Mouse (Mus musculus) stomach, embryonic 16.5 days (tissue): ENCODE results near the gene Acsl1. TPM values are rescaled to one million over a fixed set of nuclear protein-coding genes. Genes with fewer than 3 reads are reported as not detected.

Source experiments
- ATAC-seq: fragments of 200-750 bp; cut with Nextera tagmentation; 2 replicates; pipeline ENCODE4 v1.8.0; 2017; ENCODE audit warnings: moderate number of reproducible peaks, moderate TSS enrichment; ENCODE audit not compliant: insufficient read depth, low FRiP score
- H3K27ac ChIP-seq: fragments of 300-500 bp; sonication (generic); 2 replicates; pipeline ENCODE4 v1.5.1; 2014; ENCODE audit warnings: low read length
- H3K27me3 ChIP-seq: fragments of 300-500 bp; sonication (generic); 2 replicates; pipeline ENCODE4 v1.6.1; 2014; ENCODE audit warnings: low read length, control low read depth, mixed read lengths; ENCODE audit not compliant: control insufficient read depth, insufficient read depth
- H3K36me3 ChIP-seq: fragments of 300-500 bp; sonication (generic); 2 replicates; pipeline ENCODE4 v1.6.1; 2014; ENCODE audit warnings: low read length; ENCODE audit not compliant: control insufficient read depth, insufficient read depth
- H3K4me1 ChIP-seq: fragments of 300-500 bp; sonication (generic); 2 replicates; pipeline ENCODE4 v1.6.1; 2014; ENCODE audit warnings: low read length, control low read depth, mixed read lengths; ENCODE audit not compliant: control insufficient read depth, insufficient read depth
- H3K4me2 ChIP-seq: fragments of 300-500 bp; sonication (generic); 2 replicates; pipeline ENCODE4 v1.6.1; 2014; ENCODE audit warnings: low read depth, low read length, mixed read lengths
- H3K4me3 ChIP-seq: fragments of 300-500 bp; sonication (generic); replicated peaks from 2 replicates; pipeline ENCODE4 v1.5.1; 2014; ENCODE audit warnings: mild to moderate bottlenecking, low read length
- H3K9ac ChIP-seq: fragments of 300-500 bp; sonication (generic); 2 replicates; pipeline ENCODE4 v1.6.1; 2014; ENCODE audit warnings: low read length
- H3K9me3 ChIP-seq: fragments of 300-500 bp; sonication (generic); replicated peaks from 2 replicates; pipeline ENCODE4 v1.6.1; 2016; ENCODE audit warnings: low read length, control low read depth; ENCODE audit not compliant: control insufficient read depth
- WGBS: fragments of 180-500 bp; shearing (Covaris S2); extraction: QIAGEN DNeasy Blood & Tissue Kit; methylation state at CpG from one replicate; pipeline ENCODE4 v1.1.7; 2014; 5-methylcytosine and 5-hydroxymethylcytosine counted together
- polyA plus RNA-seq: library from polyadenylated mRNA; unstranded; fragments of >200 nt; fragmentation: Nextera tagmentation; extraction: Ambion mirVana; gene quantifications from 2 replicates; pipeline ENCODE4 v1.2.1, GENCODE M21; 2015

The Acsl1 gene
- polyA plus RNA-seq, 1 experiment from 2014 or later: 33.4 TPM

DNA sequence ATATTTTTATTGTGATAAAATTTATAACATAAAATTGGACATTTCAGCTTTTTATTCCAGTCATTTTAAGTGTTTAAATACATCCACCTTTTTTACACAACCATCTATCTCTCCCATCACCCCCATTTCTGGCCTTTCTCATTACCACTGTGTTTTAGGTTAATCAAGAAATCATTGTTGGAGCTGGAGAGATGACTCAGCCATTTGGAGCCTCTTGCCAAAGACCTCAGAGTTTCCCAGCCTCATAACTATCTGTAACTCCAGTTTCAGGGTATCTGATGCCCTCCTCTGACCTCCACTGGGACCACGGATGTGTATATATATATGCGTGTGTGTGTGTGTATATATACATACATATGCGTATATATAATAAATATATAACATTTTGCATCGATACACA is 80.2 kb downstream of the Acsl1 start:
- Histone ChIP-seq H3K27ac (no peak overlapping the region), H3K4me3 (peak overlapping the region; percentile 87), H3K27me3 (no peaks in the 10 kb centered on the region), H3K9ac (no peak overlapping the region), H3K4me1 (peaks cover 14% of the 10 kb centered on the region), H3K4me2 (peak overlapping the region; percentile 60), H3K36me3 (0 out of 2 replicates have a peak, but pooled peaks cover under 1% of the 10 kb centered on the region), H3K9me3 (no peaks in the 10 kb centered on the region)
- no peak for ATAC-seq
- WGBS: 21% methylated on average over 4 of the region's 4 CpGs

DNA sequence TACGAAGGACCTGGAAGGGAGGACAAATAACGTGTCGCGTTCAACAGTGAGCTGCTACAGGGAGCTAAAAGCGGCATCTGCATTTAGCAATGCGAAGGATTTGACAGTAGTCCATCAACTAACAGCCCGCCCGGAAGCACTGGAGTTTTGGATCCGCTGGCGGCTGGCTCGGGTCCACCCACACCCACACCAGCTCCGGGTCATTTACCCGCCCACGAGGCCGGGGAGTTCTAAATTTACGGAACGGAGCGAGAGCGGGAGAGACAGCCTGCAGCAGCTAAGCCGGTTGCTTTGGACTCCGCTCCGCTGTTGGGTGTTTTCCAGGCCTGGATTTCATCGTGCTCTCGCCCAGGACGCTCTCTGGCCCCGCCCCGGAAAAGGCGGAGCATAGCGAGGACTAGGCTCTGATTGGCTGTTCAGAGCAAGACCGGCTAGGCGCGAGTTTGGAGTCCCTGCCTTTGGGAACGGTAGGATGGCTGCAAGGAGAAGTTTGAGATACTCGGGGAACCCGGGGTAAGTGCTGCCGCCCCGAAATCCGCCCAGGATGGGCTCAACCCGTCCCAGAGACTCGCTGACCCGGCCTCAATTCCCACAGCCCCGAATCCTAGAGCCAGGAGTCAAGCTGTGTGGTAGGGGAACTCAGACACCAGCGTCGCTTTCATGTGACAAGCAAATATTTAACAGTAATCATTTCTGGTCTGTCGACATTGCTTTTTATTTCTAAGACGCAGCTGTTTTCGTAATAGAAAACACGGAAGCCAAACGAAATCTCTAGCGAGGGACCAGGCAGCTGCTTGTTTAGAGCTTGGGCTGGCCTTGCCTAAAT is 81.0 kb downstream of the Acsl1 start, which contains the start of gene Cenpu:
Gene Cenpu (plus strand): TSS at position 414 of the 826 bp plus-strand sequence.
- peak within 1 kb of the TSS; percentile 88 for H3K27ac ChIP-seq
- peaks cover 12% of the 10 kb centered on the region for H3K4me1 ChIP-seq
- under 1% methylated on average over 50 of the region's 50 CpGs for WGBS
- H3K9me3 ChIP-seq: no peaks in the 10 kb centered on the region
- peak; percentile 97 for ATAC-seq
- peak within 1 kb of the TSS; percentile 79 for H3K9ac ChIP-seq
- H3K4me3 ChIP-seq: peak within 1 kb of the TSS; percentile 87
- peaks cover 6% of the 10 kb centered on the region; the same call in 1 of the 2 replicates for H3K36me3 ChIP-seq
- peak within 1 kb of the TSS; percentile 72 for H3K4me2 ChIP-seq
- no peaks in the 10 kb centered on the region for H3K27me3 ChIP-seq

DNA sequence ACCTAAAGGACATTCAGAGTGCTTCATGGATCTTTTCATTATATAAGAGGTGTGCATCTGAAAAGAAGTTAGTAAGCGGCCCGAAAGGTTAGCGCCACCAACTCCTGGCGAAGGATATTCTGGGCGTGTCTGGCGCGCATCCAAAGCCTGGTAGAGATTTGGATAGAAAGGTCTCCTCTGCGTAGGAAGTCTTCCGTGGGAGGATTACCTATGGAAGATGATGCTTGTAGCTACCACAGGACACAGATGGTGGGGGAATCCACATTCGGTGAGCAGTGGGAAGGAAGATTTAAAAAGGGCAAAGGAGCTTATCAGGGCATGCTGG is 81.6 kb downstream of the Acsl1 start:
- no peak for ATAC-seq
- peak overlapping the region; percentile 79 for H3K9ac ChIP-seq
- H3K36me3 ChIP-seq: peaks cover 6% of the 10 kb centered on the region; the same call in 1 of the 2 replicates
- peak overlapping the region; percentile 57; the same call in 1 of the 2 replicates for H3K27ac ChIP-seq
- H3K4me2 ChIP-seq: peak overlapping the region; percentile 72
- H3K9me3 ChIP-seq: no peaks in the 10 kb centered on the region
- peak overlapping the region; percentile 87 for H3K4me3 ChIP-seq
- peaks cover 9% of the 10 kb centered on the region for H3K4me1 ChIP-seq
- 3% methylated on average over 10 of the region's 10 CpGs for WGBS
- H3K27me3 ChIP-seq: no peaks in the 10 kb centered on the region

DNA sequence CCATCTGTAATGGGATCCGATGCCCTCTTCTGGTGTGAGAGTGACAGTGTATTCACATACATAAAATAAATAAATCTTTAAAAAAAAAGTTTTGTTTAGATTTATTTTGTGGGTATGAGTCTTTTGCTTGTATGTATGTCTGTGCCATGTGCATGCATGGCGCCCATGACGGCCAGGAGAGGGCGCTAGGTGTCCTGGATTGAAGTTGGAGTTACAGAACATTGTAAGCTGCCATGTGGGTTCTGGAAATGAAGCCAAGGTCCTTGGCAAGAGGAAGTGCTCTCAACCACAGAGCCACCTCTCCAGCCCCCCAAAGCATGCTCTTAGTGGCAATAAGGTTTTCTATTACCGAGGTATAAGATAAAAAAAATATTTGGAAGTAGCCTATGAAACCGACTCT is 88.6 kb downstream of the Acsl1 start:
- Histone ChIP-seq H3K4me1 (no peaks in the 10 kb centered on the region), H3K9me3 (no peaks in the 10 kb centered on the region), H3K36me3 (peaks cover 6% of the 10 kb centered on the region; the same call in 1 of the 2 replicates), H3K27ac (no peak overlapping the region), H3K4me2 (no peak overlapping the region), H3K9ac (no peak overlapping the region), H3K4me3 (no peak overlapping the region), H3K27me3 (no peaks in the 10 kb centered on the region)
- ATAC-seq: no peak
- WGBS: 77% methylated on average over 6 of the region's 6 CpGs

DNA sequence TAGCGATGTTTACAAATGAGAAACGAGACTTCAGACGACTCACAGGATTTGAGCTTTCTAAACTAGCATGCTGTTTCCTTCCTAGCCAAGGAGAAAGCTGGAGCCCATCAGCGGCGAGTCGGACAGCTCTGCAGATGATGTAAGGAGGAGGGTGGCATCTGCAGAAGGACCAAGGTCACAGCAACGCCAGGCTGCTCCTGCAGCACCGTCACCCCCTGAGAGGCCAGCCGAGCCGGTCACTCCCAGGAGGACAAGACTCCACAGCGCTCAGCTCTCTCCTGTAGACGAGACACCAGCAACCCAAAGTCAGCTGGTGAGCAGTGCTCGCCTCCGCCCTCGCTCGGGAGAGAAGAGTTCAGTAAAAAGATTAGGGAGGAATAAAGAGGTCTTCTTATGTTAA is 91.5 kb downstream of the Acsl1 start:
- Histone ChIP-seq H3K4me3 (no peak overlapping the region), H3K27ac (no peak overlapping the region), H3K4me2 (no peak overlapping the region), H3K9ac (no peak overlapping the region), H3K27me3 (no peaks in the 10 kb centered on the region), H3K9me3 (no peaks in the 10 kb centered on the region), H3K36me3 (no peaks in the 10 kb centered on the region), H3K4me1 (no peaks in the 10 kb centered on the region)
- ATAC-seq: no peak
- 85% methylated on average over 16 of the region's 16 CpGs for WGBS

DNA sequence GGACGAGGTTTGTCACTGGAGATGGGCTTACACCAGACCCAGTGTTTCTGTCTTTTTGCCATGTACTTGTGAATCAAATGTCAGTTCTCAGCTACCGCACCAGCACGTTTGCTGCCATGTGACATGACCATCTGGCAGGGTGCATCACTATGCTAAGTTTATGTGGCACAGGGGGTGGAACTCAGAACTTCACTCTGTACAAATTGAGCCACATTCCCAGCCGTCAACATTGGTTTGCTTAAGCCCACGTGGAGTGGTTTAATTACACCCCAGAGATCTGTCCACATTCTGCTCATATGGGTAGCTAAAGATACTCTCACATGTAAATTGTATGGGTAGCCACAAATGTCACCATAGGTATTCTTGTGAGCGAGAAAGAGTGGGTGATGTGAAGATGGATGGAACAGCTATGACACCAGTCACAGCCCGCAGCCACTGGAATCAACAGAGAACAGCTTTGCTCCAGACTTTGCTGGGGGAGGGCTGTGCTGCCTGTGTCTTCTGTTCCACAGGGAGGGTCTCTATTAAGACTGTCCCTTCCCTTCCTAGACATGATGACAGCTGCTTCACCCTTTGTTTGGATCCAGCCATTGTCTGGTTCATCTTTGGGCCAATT is 96.2 kb downstream of the Acsl1 start:
- WGBS: 86% methylated on average over 7 of the region's 7 CpGs
- ATAC-seq: no peak

DNA sequence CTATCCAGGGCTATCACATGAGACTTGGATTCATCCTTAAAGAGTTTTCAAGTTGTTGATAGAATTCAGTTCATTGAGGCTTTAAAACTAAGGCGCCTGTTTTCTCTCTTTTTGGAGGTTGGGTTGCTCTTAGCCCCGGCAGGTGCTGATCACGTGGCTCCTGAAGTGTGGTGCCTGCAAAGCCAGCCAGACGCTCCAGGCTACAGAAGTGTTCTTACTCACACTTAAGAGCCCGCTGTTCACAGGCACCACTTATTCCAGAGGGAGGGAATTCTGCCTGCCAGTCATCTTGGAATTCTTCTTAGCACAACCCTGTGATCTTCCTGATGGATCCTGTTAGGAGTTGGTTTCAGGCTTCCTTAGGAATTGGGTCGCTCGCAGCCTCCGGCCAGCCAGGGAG is 97.1 kb downstream of the Acsl1 start:
- H3K4me2 ChIP-seq: no peak overlapping the region
- WGBS: 90% methylated on average over 8 of the region's 8 CpGs
- ATAC-seq: no peak

More for the DNA sequence above, 96.2 kb downstream of the Acsl1 start:
- H3K4me3 ChIP-seq: no peak overlapping the region
- no peak overlapping the region for H3K27ac ChIP-seq
- H3K4me2 ChIP-seq: no peak overlapping the region
- H3K27me3 ChIP-seq: no peaks in the 10 kb centered on the region
- H3K9me3 ChIP-seq: no peaks in the 10 kb centered on the region
- H3K9ac ChIP-seq: no peak overlapping the region
- no peaks in the 10 kb centered on the region for H3K36me3 ChIP-seq
- no peaks in the 10 kb centered on the region for H3K4me1 ChIP-seq

DNA sequence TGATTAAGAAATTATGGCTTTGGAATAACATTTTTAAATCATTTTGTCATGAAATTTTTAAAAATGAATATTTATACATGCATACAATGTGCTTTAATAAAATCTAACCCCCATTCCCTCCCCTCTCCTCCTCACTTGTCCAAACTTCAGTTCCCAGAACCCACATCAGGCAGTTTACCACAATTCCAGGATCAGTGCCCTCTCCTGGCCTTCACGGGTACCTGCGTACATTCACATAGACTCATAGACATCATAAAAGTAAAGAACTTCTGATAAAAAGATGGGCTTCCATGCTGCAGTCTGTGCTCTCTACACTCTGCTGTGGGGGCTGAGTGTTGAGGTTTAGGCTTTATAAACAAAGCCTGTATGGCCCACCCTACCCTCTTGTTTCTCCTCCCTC is 98.1 kb downstream of the Acsl1 start:
- Histone ChIP-seq H3K27ac (no peak overlapping the region), H3K4me1 (no peaks in the 10 kb centered on the region), H3K36me3 (no peaks in the 10 kb centered on the region), H3K9ac (no peak overlapping the region), H3K9me3 (no peaks in the 10 kb centered on the region), H3K27me3 (no peaks in the 10 kb centered on the region), H3K4me3 (no peak overlapping the region), H3K4me2 (no peak overlapping the region)
- WGBS: 73% methylated on average over 2 of the region's 2 CpGs
- ATAC-seq: no peak

More for the DNA sequence above, 97.1 kb downstream of the Acsl1 start:
- Histone ChIP-seq H3K9ac (no peak overlapping the region), H3K9me3 (no peaks in the 10 kb centered on the region), H3K27me3 (no peaks in the 10 kb centered on the region), H3K36me3 (no peaks in the 10 kb centered on the region), H3K4me1 (no peaks in the 10 kb centered on the region), H3K4me3 (no peak overlapping the region), H3K27ac (no peak overlapping the region)
